Mouse (Mus musculus): ENCODE results near the gene Mfsd12. TPM values are rescaled to one million over a fixed set of nuclear protein-coding genes. Genes with fewer than 3 reads are reported as not detected.

The Mfsd12 gene
- polyA plus RNA-seq, 1 experiment from 2014 or later, result 10.3 TPM

DNA sequence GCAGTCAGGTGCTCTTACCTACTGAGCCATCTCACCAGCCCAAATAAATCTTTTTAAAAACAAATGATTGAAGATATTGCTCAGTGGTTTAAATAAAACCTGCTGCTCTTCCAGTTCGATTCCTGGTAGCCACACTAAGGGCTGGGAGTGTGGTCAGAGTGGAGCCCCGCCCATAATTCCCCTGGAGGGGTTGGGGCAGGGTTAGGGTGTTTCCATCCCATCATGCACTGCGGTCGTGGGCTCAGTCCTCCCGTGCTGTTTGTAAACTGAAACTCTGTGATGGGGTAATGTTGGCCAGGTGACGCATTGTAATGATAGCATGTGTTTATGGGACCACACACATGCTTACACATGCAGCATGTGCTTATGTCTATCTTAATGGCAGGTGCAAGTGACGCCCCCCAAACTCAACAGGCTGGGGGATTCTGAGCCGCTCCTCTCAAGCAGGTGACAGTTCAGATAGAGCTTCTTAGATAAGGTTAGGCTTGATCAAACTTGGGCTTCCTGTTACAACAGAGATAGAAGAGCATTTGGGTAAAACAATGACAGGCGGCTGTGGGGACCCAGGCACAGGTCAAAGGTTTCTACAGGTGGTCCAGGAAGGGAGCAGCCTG is 5.5 kb upstream of the Mfsd12 start:
- no peaks in the 10 kb centered on the region for H3K9me3 ChIP-seq
- peaks cover 18% of the 10 kb centered on the region for H3K36me3 ChIP-seq
- no peak overlapping the region for H3K4me3 ChIP-seq
- no peak overlapping the region for H3K27ac ChIP-seq
- H3K4me1 ChIP-seq, result peaks cover 65% of the 10 kb centered on the region
- no peak for DNase-seq (ENCODE audit: low spot score)
- WGBS, result 18% methylated on average over 9 of the region's 9 CpGs
- peaks cover 9% of the 10 kb centered on the region; the same call in 1 of the 2 replicates for H3K27me3 ChIP-seq (ENCODE audit: insufficient read depth, poor library complexity, severe bottlenecking)

DNA sequence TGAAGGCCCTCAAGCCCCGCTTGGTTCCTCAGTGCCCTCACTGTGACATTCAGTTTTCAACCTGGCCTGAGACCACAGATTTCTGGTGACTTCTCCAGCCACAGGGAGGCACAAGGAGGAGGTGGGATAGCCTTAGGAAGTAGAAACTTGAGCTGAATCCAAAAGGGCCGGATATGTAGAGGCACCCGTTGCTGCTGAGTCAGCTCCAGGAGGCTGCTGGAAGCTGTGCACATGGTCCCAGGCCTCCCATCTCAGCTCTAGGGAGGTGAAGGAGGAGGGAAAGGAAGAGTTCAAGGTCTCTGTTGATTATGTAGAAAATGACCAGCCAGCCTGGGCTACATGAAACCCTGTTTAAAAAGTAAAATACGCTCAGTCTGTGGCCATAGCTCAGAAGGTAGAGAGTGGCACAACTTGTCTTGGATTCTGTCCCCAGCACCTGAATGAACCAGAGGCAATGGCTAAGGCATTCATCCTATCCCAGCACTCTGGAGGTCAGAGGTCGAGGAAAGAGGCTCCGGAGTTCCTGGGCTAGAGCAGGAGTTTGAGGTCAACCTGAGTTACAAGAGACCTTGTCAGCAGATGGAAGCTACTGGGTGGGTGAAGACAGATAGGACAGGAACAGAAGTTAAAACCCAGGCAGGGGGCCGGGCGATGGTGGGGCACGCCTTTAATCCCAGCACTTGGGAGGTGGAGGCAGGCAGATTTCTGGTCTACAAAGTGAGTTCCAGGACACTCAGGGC is 2.4 kb upstream of the Mfsd12 start:
- no peak for DNase-seq (ENCODE audit: low spot score)
- Histone ChIP-seq H3K9me3 (no peaks in the 10 kb centered on the region), H3K36me3 (no peaks in the 10 kb centered on the region), H3K27me3 (ENCODE audit: insufficient read depth, poor library complexity, severe bottlenecking) (no peaks in the 10 kb centered on the region), H3K4me1 (peaks cover 66% of the 10 kb centered on the region), H3K4me3 (no peak overlapping the region), H3K27ac (0 out of 2 replicates have a peak overlapping the region, but pooled peaks have one; percentile 2)
- WGBS, result 58% methylated on average over 9 of the region's 9 CpGs

DNA sequence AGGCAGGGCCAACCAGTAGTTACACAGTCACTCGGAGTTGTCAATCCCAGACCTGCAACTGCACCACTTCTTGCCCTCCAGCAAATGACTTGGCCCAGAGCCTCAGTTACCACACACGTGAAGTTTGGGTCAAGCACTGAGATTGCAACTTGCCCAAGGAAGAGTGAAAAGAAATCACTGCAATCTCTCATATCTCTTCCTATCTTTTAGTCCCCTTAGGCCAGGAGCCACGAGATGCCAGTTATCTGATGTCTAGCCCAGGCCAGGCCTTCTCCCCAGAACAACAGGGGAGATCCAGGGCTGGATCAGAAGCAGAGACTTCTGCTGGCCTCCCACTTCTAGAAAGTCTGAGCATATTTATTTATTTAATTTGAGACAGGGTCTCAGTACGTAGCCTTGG is 1.8 kb upstream of the Mfsd12 start:
- H3K27ac ChIP-seq, result no peak overlapping the region
- no peak overlapping the region for H3K4me3 ChIP-seq
- H3K4me1 ChIP-seq, result peaks cover 73% of the 10 kb centered on the region
- WGBS, result 62% methylated on average over 4 of the region's 4 CpGs
- no peaks in the 10 kb centered on the region for H3K36me3 ChIP-seq
- H3K9me3 ChIP-seq, result no peaks in the 10 kb centered on the region
- no peak for DNase-seq (ENCODE audit: low spot score)
- no peaks in the 10 kb centered on the region for H3K27me3 ChIP-seq (ENCODE audit: insufficient read depth, poor library complexity, severe bottlenecking)

DNA sequence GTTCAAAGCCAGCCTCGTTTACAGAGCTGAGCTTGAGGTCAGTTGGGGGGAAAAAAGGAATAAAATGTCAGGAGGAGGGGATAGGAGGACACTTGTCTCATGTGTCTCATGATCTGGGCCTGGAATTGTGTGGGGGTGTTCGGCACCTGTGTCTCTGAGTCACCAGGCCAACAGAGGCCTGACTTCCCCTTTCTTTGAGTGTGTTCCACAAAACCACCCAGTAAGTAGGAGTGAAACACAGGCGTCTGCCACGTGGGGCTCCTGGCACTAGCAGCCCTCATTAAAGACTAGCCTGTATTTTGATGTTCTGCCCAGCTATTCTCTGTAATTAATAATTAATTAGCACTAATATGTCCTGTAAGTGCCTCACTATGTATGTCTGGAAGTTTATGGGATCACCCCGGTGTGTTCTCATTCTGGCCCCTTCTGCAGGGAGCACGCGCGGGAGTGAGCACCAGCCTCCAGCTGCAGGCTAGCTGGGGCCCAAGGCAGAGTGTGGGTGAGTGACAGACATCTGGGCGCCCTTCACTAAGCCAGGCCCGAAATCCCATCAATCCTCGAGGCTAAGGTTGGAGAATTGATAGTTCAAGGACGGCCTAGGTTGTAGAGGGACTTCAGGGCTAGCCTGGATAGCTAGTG is 820 bp upstream of the Mfsd12 start:
- Histone ChIP-seq H3K4me1 (peaks cover 77% of the 10 kb centered on the region), H3K9me3 (no peaks in the 10 kb centered on the region), H3K27me3 (ENCODE audit: insufficient read depth, poor library complexity, severe bottlenecking) (no peaks in the 10 kb centered on the region), H3K4me3 (peak overlapping the region; percentile 92), H3K36me3 (no peaks in the 10 kb centered on the region; the same call in 1 of the 2 replicates), H3K27ac (peak overlapping the region; percentile 65; the same call in 1 of the 2 replicates)
- no peak for DNase-seq (ENCODE audit: low spot score)
- WGBS, result 52% methylated on average over 12 of the region's 12 CpGs

DNA sequence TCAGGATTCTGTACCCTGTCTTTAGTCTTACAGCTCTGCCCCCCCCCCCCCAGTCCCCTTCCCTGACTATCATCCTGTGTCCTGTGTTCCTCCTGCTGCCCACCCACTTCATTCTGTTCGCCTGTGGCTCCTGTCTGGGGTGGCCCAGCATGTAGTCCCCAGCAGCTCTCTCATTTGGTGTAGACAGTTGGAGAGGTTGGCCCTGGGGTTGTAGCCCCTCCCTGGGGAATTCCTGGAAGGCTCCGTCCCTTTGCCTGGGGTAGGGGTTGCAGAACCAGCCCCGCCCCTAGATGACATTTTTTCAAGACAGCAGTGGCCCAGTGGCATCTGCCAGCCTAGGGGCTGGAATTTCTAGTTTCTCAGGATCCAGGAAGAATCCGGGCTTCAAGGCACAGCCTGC is 918 bp downstream of the Mfsd12 start:
- DNase-seq (ENCODE audit: low spot score), result no peak
- peaks cover 15% of the 10 kb centered on the region for H3K27me3 ChIP-seq (ENCODE audit: insufficient read depth, poor library complexity, severe bottlenecking)
- peak overlapping the region; percentile 92 for H3K4me3 ChIP-seq
- H3K36me3 ChIP-seq, result peaks cover 14% of the 10 kb centered on the region
- H3K4me1 ChIP-seq, result peaks cover 88% of the 10 kb centered on the region
- whole genome bisulfite sequencing, result 23% methylated on average over 4 of the region's 4 CpGs
- H3K27ac ChIP-seq, result peak overlapping the region; percentile 91
- H3K9me3 ChIP-seq, result no peaks in the 10 kb centered on the region

- Histone ChIP-seq H3K9me3 (no peaks in the 10 kb centered on the region), H3K27ac (peak overlapping the region; percentile 91), H3K4me1 (peaks cover 94% of the 10 kb centered on the region), H3K27me3 (ENCODE audit: insufficient read depth, poor library complexity, severe bottlenecking) (peaks cover 20% of the 10 kb centered on the region), H3K36me3 (peaks cover 14% of the 10 kb centered on the region), H3K4me3 (peak overlapping the region; percentile 92)
- DNase-seq (ENCODE audit: low spot score), result no peak
- 51% methylated on average over 1 of the region's 1 CpGs for WGBS
Measured at GRCm38 (mm10) chr10:81358841-81359240, 1.6 kb downstream of the Mfsd12 start.

- Histone ChIP-seq H3K27me3 (ENCODE audit: insufficient read depth, poor library complexity, severe bottlenecking) (peaks cover 35% of the 10 kb centered on the region), H3K4me3 (no peak overlapping the region), H3K4me1 (peaks cover 97% of the 10 kb centered on the region), H3K9me3 (no peaks in the 10 kb centered on the region), H3K27ac (peak overlapping the region; percentile 59; the same call in 1 of the 2 replicates), H3K36me3 (peaks cover 14% of the 10 kb centered on the region)
- 67% methylated on average over 8 of the region's 8 CpGs for WGBS
- DNase-seq (ENCODE audit: low spot score), result no peak
Measured at GRCm38 (mm10) chr10:81360721-81361120, 3.4 kb downstream of the Mfsd12 start.

- H3K9me3 ChIP-seq, result no peaks in the 10 kb centered on the region
- no peak for DNase-seq (ENCODE audit: low spot score)
- H3K36me3 ChIP-seq, result peaks cover 27% of the 10 kb centered on the region
- H3K27ac ChIP-seq, result peak overlapping the region; percentile 90
- peaks cover 100% of the 10 kb centered on the region for H3K4me1 ChIP-seq
- peaks cover 35% of the 10 kb centered on the region for H3K27me3 ChIP-seq (ENCODE audit: insufficient read depth, poor library complexity, severe bottlenecking)
- WGBS, result 59% methylated on average over 12 of the region's 12 CpGs
- peak overlapping the region; percentile 64 for H3K4me3 ChIP-seq
Measured at GRCm38 (mm10) chr10:81362336-81362949, 5.2 kb downstream of the Mfsd12 start.

- H3K27ac ChIP-seq, result peak overlapping the region; percentile 90
- H3K9me3 ChIP-seq, result no peaks in the 10 kb centered on the region
- DNase-seq (ENCODE audit: low spot score), result peak; percentile 94
- H3K4me3 ChIP-seq, result peak overlapping the region; percentile 64
- peaks cover 40% of the 10 kb centered on the region for H3K36me3 ChIP-seq
- peaks cover 35% of the 10 kb centered on the region for H3K27me3 ChIP-seq (ENCODE audit: insufficient read depth, poor library complexity, severe bottlenecking)
- 5% methylated on average over 54 of the region's 54 CpGs for WGBS
- peaks cover 93% of the 10 kb centered on the region for H3K4me1 ChIP-seq
Measured at GRCm38 (mm10) chr10:81363436-81364346, 6.4 kb downstream of the Mfsd12 start.

DNA sequence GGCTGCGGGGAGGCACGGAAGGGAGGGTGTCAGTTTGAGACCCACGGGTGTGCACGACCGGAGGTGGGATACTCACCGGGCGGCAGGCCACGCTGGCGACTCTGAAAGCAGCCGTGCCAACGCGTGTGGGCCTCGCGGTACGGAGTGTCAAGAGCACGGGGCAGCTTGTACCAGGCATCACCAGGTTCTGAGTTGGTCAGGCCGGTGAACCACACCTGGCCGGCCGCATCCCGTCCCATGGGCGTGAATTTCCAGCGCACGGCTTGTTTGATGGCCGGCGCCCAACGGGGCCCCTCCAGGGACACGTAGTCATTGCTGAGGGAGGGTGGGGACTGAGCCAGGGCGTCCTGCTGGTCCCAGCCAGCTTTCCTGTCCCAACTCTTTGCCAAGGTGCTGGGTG is 7.4 kb downstream of the Mfsd12 start:
- no peak for DNase-seq (ENCODE audit: low spot score)
- H3K9me3 ChIP-seq, result no peaks in the 10 kb centered on the region
- H3K4me1 ChIP-seq, result peaks cover 88% of the 10 kb centered on the region
- peak overlapping the region; percentile 78 for H3K27ac ChIP-seq
- peaks cover 35% of the 10 kb centered on the region for H3K27me3 ChIP-seq (ENCODE audit: insufficient read depth, poor library complexity, severe bottlenecking)
- peaks cover 50% of the 10 kb centered on the region for H3K36me3 ChIP-seq
- H3K4me3 ChIP-seq, result peak overlapping the region; percentile 64
- 14% methylated on average over 28 of the region's 28 CpGs for WGBS

DNA sequence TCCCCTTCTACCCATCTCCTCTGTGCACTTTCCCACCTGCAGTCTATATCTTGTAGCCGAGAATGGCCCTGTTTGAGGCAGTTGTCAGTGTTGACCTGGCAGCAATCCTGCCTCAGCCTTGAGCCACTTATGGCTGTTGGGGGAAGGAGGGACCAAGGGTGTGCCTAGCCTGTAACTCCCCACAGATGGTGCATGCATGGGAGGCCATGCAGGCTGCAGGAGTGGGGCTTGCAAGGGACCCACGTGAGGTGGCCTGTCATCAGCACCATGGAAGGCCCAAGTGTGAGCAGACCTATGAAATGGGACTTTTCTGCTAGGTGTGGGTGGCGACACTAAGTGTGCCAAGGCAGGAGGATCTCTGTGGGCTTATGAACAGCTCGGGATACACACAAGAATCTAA is 7.8 kb downstream of the Mfsd12 start:
- H3K27ac ChIP-seq, result peak overlapping the region; percentile 78
- peaks cover 84% of the 10 kb centered on the region for H3K4me1 ChIP-seq
- H3K9me3 ChIP-seq, result no peaks in the 10 kb centered on the region
- H3K27me3 ChIP-seq (ENCODE audit: insufficient read depth, poor library complexity, severe bottlenecking), result peaks cover 35% of the 10 kb centered on the region
- peak overlapping the region; percentile 64 for H3K4me3 ChIP-seq
- no peak for DNase-seq (ENCODE audit: low spot score)
- peaks cover 54% of the 10 kb centered on the region for H3K36me3 ChIP-seq
- WGBS, result 36% methylated on average over 4 of the region's 4 CpGs
